Mouse (Mus musculus): Measurements from ENCODE around the gene Ptprm. TPM values are rescaled to one million over a fixed set of nuclear protein-coding genes. Genes with fewer than 3 reads are reported as not detected.

Gene Ptprm
- polyA plus RNA-seq, 1 experiment from 2014 or later, result 17.7 TPM

DNA sequence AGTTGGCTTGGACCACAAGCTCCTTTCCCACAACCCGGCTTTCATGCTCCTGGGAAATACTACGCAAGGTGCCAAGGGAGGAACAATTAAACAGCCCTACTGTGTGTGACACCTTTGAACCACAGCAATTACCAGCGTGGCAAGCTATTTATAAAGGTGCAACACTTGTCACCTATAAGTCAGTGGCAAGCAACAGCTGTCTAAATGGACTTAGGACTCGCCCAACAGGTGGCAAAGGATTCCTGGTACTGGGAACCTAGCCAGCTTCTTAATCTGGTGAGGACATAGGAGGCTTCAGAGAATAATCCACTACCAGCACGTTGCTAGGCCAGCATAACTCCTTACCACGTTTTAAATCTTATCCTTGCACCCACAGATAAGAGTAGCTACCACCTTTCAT is 315.7 kb downstream of the Ptprm start:
- Histone ChIP-seq H3K4me1 (no peaks in the 10 kb centered on the region), H3K9ac (no peak overlapping the region), H3K27me3 (no peaks in the 10 kb centered on the region), H3K9me3 (no peaks in the 10 kb centered on the region), H3K4me2 (no peak overlapping the region), H3K27ac (no peak overlapping the region), H3K36me3 (peaks cover 7% of the 10 kb centered on the region; the same call in 1 of the 2 replicates), H3K4me3 (no peak overlapping the region)
- ATAC-seq (ENCODE audit: insufficient number of reproducible peaks, low FRiP score, low TSS enrichment, low read depth), result no peak
- WGBS, result 76% methylated on average over 6 of the region's 6 CpGs

DNA sequence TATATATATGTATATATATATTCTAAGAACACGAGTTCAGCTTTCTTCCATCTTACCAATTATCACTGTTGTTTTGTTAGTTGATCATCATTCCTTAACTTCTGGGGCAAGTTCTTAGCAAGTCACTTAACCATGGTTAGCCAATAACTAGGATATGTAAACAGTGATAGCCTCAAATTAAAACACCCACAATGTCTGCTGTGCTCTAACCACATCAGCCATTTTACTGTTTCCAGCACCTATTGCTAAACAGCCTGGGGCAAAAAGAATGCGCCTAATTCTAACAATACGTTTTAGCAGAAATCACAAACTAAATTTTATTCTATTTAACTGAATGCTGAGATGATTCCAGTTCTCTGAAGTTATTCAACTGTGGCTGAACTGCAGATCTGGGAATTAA is 320.7 kb downstream of the Ptprm start:
- no peaks in the 10 kb centered on the region for H3K27me3 ChIP-seq
- H3K27ac ChIP-seq, result no peak overlapping the region
- 0 out of 2 replicates have a peak, but pooled peaks cover 5% of the 10 kb centered on the region for H3K36me3 ChIP-seq
- no peak overlapping the region for H3K9ac ChIP-seq
- 77% methylated on average over 3 of the region's 3 CpGs for WGBS
- no peaks in the 10 kb centered on the region for H3K4me1 ChIP-seq
- no peaks in the 10 kb centered on the region for H3K9me3 ChIP-seq
- H3K4me3 ChIP-seq, result no peak overlapping the region
- H3K4me2 ChIP-seq, result no peak overlapping the region
- ATAC-seq (ENCODE audit: insufficient number of reproducible peaks, low FRiP score, low TSS enrichment, low read depth), result no peak

DNA sequence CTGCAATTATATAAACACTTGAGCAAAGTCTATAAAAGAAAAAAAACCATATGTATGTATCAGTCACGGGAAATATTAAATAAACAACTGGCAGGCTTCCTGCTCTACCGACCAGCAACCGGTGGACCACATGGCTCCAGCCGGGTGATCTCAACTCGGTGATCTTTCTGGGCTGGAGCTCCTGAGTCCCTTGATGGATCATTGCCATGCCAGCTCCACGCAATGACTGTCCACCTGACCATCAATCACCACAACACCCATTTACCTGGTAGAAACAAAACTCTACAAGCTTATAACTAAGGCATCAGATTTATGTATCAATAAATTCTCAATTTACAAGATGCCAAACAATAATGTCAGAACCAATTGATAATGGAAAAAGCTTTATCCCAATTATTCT is 322.2 kb downstream of the Ptprm start:
- WGBS, result 71% methylated on average over 6 of the region's 6 CpGs
- ATAC-seq (ENCODE audit: insufficient number of reproducible peaks, low FRiP score, low TSS enrichment, low read depth), result no peak

DNA sequence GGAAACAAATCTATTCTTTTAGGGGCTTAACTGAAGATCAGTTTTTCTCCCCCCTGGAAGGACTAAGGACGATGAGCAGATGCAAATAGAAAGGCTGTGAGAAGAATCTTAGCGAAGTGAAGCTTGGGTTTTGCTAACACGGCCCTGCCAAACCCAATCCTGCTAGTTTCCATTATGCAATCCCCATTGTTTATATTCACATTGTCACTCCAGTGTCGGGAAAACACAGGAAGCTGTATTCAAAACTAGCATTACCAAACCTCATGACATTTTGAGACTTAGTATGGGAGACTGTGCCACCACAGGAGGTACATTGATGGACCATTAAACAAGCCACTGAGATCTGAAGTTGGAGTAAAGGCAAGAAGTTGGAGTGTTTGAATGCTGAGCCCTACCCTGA is 322.9 kb downstream of the Ptprm start:
- H3K9ac ChIP-seq, result no peak overlapping the region
- H3K4me2 ChIP-seq, result no peak overlapping the region
- no peaks in the 10 kb centered on the region for H3K9me3 ChIP-seq
- H3K4me3 ChIP-seq, result no peak overlapping the region
- H3K36me3 ChIP-seq, result no peaks in the 10 kb centered on the region
- ATAC-seq (ENCODE audit: insufficient number of reproducible peaks, low FRiP score, low TSS enrichment, low read depth), result no peak
- no peaks in the 10 kb centered on the region for H3K4me1 ChIP-seq
- 79% methylated on average over 4 of the region's 4 CpGs for WGBS
- no peak overlapping the region for H3K27ac ChIP-seq
- H3K27me3 ChIP-seq, result no peaks in the 10 kb centered on the region

More for the DNA sequence above, 322.2 kb downstream of the Ptprm start:
- Histone ChIP-seq H3K4me1 (no peaks in the 10 kb centered on the region), H3K27me3 (no peaks in the 10 kb centered on the region), H3K27ac (no peak overlapping the region), H3K4me3 (no peak overlapping the region), H3K4me2 (no peak overlapping the region), H3K9me3 (no peaks in the 10 kb centered on the region), H3K9ac (no peak overlapping the region), H3K36me3 (0 out of 2 replicates have a peak, but pooled peaks cover 2% of the 10 kb centered on the region)

DNA sequence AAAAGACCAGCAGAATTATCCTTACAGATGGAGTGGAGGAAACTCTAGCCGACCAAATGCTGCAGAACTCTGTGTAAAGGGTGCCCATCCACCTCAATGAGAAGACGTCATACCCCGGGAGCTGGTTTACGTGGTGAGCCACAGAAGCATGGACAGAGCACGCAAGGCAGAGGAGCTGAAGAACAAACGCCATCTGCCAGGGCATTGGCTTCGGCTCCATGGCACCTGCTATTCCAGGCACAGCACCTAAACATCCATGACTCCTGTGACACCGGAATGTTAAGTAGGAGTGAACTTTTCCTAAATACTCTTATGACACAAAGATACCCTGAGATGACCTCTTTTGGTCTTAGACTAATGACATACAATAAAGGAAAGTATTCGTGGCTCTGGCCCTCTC is 327.0 kb downstream of the Ptprm start:
- Histone ChIP-seq H3K4me1 (no peaks in the 10 kb centered on the region), H3K27ac (no peak overlapping the region), H3K9ac (no peak overlapping the region), H3K4me3 (no peak overlapping the region), H3K4me2 (no peak overlapping the region), H3K9me3 (no peaks in the 10 kb centered on the region), H3K27me3 (no peaks in the 10 kb centered on the region), H3K36me3 (no peaks in the 10 kb centered on the region)
- WGBS, result 87% methylated on average over 9 of the region's 9 CpGs
- no peak for ATAC-seq (ENCODE audit: insufficient number of reproducible peaks, low FRiP score, low TSS enrichment, low read depth)

DNA sequence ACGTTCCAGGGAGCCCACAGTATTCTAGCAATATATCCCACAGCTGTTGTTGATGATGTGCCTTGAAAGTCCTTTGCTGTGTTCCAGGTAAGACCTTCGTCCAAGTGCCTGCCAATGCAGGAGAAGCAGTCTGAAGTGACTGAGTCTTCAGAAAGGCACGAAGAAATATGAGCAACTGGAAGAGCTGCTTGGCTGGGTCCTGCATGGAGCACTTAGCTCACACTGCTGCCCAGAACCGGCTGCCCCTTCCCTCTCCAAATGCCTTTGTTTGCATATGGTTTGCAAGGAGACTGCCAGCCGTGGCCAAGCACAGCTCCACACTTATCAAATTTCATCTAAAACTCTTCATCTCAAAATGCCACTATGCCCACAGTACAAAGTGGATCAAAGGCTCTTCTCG is 337.8 kb downstream of the Ptprm start:
- ATAC-seq (ENCODE audit: insufficient number of reproducible peaks, low FRiP score, low TSS enrichment, low read depth), result no peak
- H3K27me3 ChIP-seq, result no peaks in the 10 kb centered on the region
- WGBS, result 57% methylated on average over 6 of the region's 6 CpGs
- no peaks in the 10 kb centered on the region for H3K9me3 ChIP-seq
- H3K36me3 ChIP-seq, result no peaks in the 10 kb centered on the region
- H3K4me1 ChIP-seq, result peaks cover 2% of the 10 kb centered on the region; the same call in 1 of the 2 replicates
- no peak overlapping the region for H3K27ac ChIP-seq
- no peak overlapping the region for H3K9ac ChIP-seq
- no peak overlapping the region for H3K4me2 ChIP-seq
- no peak overlapping the region for H3K4me3 ChIP-seq

DNA sequence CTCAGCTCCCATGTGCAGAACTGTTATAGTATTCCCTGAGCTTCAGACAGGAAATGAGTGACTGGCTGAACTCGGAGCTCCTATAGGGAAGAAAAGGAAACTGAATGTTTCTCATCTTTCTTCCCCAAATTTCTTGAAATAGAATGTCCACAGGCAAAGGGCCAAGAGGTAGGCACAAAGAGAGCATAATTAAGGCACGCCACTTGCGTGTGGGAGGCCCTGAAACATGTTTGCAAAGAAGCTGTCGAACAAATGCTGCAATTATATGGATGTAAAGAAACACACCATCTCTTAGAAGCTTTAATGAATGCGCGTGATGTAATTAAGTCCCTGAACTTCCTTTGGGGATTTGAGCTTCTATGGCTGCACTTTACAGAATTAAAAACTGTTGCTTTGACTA is 341.0 kb downstream of the Ptprm start:
- 71% methylated on average over 6 of the region's 6 CpGs for WGBS
- H3K27ac ChIP-seq, result no peak overlapping the region
- H3K27me3 ChIP-seq, result no peaks in the 10 kb centered on the region
- no peak overlapping the region for H3K4me2 ChIP-seq
- H3K36me3 ChIP-seq, result no peaks in the 10 kb centered on the region
- no peaks in the 10 kb centered on the region for H3K9me3 ChIP-seq
- no peak overlapping the region for H3K9ac ChIP-seq
- no peak for ATAC-seq (ENCODE audit: insufficient number of reproducible peaks, low FRiP score, low TSS enrichment, low read depth)
- H3K4me1 ChIP-seq, result no peaks in the 10 kb centered on the region
- no peak overlapping the region for H3K4me3 ChIP-seq

DNA sequence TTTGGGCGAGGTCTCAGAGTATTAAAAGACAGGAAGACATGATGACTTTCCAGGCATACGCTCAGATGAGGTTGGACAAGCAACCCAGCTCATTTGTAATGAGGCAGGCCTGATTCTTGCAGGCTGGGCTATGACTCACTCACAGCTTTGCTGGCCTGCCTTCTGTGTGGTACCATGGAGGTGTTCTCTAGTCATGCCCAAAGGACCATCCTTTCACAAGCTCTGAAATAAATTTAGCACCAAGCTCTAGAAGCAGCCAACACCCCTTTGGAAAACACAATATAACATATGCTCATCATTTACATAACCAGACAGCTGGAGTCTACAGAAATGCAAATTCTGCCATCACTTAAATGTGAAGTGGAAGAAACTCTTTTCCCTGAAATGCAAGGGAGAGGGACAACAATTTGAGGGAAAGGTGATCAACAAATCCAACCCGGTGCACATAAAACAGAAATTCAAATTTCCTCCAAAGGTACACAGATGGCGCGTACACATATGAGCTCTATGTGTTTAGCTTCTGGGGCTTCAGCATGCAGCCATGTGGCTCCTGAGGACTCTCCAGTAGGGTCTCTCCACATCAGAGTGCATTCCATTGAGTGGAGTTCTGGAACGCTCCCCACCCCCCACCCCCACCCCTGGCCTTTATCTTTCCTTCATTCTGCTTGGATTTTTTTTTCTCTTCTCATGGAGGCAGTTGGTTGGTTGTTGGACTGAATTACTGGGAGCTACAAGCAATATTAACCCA is 342.2 kb downstream of the Ptprm start:
- no peaks in the 10 kb centered on the region for H3K27me3 ChIP-seq
- no peak overlapping the region for H3K9ac ChIP-seq
- no peak for ATAC-seq (ENCODE audit: insufficient number of reproducible peaks, low FRiP score, low TSS enrichment, low read depth)
- no peaks in the 10 kb centered on the region for H3K9me3 ChIP-seq
- no peaks in the 10 kb centered on the region for H3K36me3 ChIP-seq
- H3K4me2 ChIP-seq, result no peak overlapping the region
- 0 out of 2 replicates have a peak, but pooled peaks cover 3% of the 10 kb centered on the region for H3K4me1 ChIP-seq
- WGBS, result 88% methylated on average over 6 of the region's 6 CpGs
- no peak overlapping the region for H3K4me3 ChIP-seq
- no peak overlapping the region for H3K27ac ChIP-seq

DNA sequence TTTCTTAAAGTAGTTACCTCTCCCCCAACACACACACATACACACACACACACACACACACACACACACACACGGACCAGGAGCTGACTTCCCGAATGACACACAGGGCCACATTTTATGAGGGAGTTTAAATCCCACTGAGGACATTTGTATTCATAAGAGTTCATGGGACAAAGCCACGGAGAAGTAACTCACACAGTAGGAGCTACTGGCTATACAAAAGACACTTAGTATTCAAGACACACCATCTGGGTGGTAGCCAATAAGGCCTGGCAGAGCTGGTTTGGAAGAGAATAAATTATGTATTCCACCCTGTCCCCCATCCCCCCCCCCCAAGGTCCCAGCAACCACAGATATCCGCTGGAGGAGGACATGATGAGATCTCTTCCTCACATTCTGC is 344.1 kb downstream of the Ptprm start:
- H3K9me3 ChIP-seq, result no peaks in the 10 kb centered on the region
- ATAC-seq (ENCODE audit: insufficient number of reproducible peaks, low FRiP score, low TSS enrichment, low read depth), result no peak
- H3K4me3 ChIP-seq, result no peak overlapping the region
- no peaks in the 10 kb centered on the region for H3K27me3 ChIP-seq
- no peaks in the 10 kb centered on the region for H3K36me3 ChIP-seq
- WGBS, result 80% methylated on average over 4 of the region's 4 CpGs
- H3K4me2 ChIP-seq, result no peak overlapping the region
- H3K27ac ChIP-seq, result no peak overlapping the region
- H3K4me1 ChIP-seq, result peaks cover 5% of the 10 kb centered on the region; the same call in 1 of the 2 replicates
- H3K9ac ChIP-seq, result no peak overlapping the region

DNA sequence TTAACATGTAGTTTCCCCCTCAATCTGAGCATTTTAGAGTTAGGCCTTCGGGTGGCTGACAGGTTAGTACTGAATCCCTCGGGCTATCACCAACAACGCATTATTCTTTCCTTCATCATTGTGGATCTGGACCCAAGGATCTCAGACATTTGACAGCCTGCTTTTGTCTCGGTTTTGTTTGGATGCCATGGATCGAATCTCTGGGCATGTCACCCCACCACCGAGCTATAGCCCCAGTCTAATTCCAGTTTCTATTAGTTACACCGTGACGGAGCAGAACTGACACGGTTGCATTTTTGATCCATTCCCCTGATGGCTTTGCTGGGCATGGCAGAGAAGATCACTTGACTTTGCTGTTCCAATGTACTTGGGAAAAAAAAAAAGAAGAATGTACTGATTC is 346.1 kb downstream of the Ptprm start:
- Histone ChIP-seq H3K27ac (0 out of 2 replicates have a peak overlapping the region, but pooled peaks have one; percentile 84), H3K4me3 (no peak overlapping the region), H3K27me3 (no peaks in the 10 kb centered on the region), H3K9me3 (no peaks in the 10 kb centered on the region), H3K9ac (no peak overlapping the region), H3K36me3 (no peaks in the 10 kb centered on the region), H3K4me1 (peaks cover 5% of the 10 kb centered on the region; the same call in 1 of the 2 replicates), H3K4me2 (no peak overlapping the region)
- no peak for ATAC-seq (ENCODE audit: insufficient number of reproducible peaks, low FRiP score, low TSS enrichment, low read depth)
- 93% methylated on average over 9 of the region's 9 CpGs for WGBS

DNA sequence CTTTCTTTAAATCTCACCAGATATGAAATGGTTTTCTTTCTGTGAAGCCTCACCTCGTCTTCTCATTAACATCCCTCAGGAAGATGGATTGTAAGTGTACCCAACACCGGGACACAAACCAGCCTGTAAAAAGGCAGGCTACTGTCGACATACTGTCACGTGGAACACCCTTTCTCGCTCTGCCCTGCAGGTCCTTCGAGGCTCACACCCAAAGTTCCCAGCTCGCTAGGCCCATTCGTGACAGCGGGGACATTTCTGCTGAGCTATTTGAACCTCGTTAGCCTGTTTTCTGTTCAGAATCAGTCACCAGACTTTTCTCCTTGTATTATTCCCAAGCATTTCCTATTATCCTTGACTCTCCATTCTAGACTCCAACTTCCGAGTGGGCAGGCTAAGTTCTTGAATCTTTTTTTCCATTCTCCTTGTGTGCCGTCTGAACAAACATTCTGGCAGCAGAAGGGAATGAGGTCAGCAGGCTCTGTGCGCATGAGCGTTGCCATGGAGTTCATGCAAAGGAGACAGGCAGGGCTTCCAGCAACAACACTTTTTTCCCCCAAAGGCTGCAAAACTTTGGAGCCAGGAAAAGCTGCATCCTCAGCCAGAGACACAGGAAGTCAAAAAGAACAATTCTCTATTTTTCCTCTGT is 347.4 kb downstream of the Ptprm start:
- Histone ChIP-seq H3K9me3 (no peaks in the 10 kb centered on the region), H3K27me3 (no peaks in the 10 kb centered on the region), H3K36me3 (no peaks in the 10 kb centered on the region), H3K9ac (no peak overlapping the region), H3K4me1 (peaks cover 5% of the 10 kb centered on the region; the same call in 1 of the 2 replicates), H3K27ac (peak overlapping the region; percentile 84), H3K4me3 (no peak overlapping the region), H3K4me2 (no peak overlapping the region)
- WGBS, result 62% methylated on average over 14 of the region's 14 CpGs
- peak; percentile 71; the same call in 1 of the 2 replicates for ATAC-seq (ENCODE audit: insufficient number of reproducible peaks, low FRiP score, low TSS enrichment, low read depth)

DNA sequence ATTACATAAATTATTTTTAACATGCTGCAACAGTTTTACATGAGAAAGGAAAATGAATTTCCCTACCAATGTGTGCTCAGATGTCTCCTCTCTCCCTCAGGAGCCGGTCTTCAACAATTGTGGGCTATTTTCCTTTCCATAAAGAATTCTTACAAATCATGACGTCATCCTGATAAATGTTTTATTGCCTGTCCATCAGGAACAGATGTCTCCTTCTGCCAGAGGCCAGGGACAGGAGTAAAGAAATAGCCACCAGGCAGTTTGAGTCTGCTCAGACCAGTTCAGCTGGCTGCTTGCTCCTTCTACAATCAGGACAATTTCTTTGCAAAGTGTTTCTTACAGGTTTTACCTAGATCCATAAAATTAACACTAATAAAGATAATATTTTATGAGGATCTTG is 357.4 kb downstream of the Ptprm start:
- H3K9me3 ChIP-seq, result no peaks in the 10 kb centered on the region
- WGBS, result 28% methylated on average over 2 of the region's 2 CpGs

More for the DNA sequence above, 357.4 kb downstream of the Ptprm start:
- Histone ChIP-seq H3K36me3 (peaks cover 9% of the 10 kb centered on the region; the same call in 1 of the 2 replicates), H3K27ac (no peak overlapping the region), H3K4me2 (no peak overlapping the region), H3K4me3 (no peak overlapping the region), H3K27me3 (no peaks in the 10 kb centered on the region), H3K4me1 (no peaks in the 10 kb centered on the region), H3K9ac (no peak overlapping the region)
- ATAC-seq (ENCODE audit: insufficient number of reproducible peaks, low FRiP score, low TSS enrichment, low read depth), result no peak
